Mouse (Mus musculus) heart, embryonic 14.5 days (tissue): Measurements from ENCODE around the gene Gpd2. TPM values are rescaled to one million over a fixed set of nuclear protein-coding genes. Genes with fewer than 3 reads are reported as not detected.

ENCODE experiments used
- ATAC-seq: fragments of 200-750 bp; cut with Nextera tagmentation; 2 replicates; pipeline ENCODE4 v1.8.0; 2017; ENCODE audit warnings: low read depth, moderate TSS enrichment; ENCODE audit not compliant: insufficient number of reproducible peaks, insufficient read depth, low FRiP score
- H3K27ac ChIP-seq, 2 experiments: fragments of 200-500 bp in 1 of 2; fragments of 300-500 bp in 1 of 2; sonication (generic) in 1 of 2; replicated peaks in 1 of 2; 2 replicates each; pipeline ENCODE4 v1.5.1; 2012 to 2014; ENCODE audit warnings: low read depth in 2 of 2, low read length in 2 of 2, control low read depth in 1 of 2, mild to moderate bottlenecking in 1 of 2, mixed read lengths in 1 of 2; ENCODE audit not compliant: control insufficient read depth in 1 of 2, insufficient read depth in 1 of 2
- H3K27me3 ChIP-seq: fragments of 300-500 bp; sonication (generic); 2 replicates; pipeline ENCODE4 v1.6.1; 2014; ENCODE audit warnings: mild to moderate bottlenecking, low read length, control low read depth; ENCODE audit not compliant: control insufficient read depth, insufficient read depth
- H3K36me3 ChIP-seq: fragments of 300-500 bp; sonication (generic); 2 replicates; pipeline ENCODE4 v1.6.1; 2014; ENCODE audit warnings: mild to moderate bottlenecking, control low read depth, low read length, mixed read lengths; ENCODE audit not compliant: control insufficient read depth, insufficient read depth
- H3K4me1 ChIP-seq, 2 experiments: fragments of 200-500 bp in 1 of 2; fragments of 300-500 bp in 1 of 2; sonication (generic) in 1 of 2; 2 replicates each; pipeline ENCODE4 v1.6.1; 2012 to 2014; ENCODE audit warnings: low read length in 2 of 2, control low read depth in 1 of 2, mixed read lengths in 1 of 2; ENCODE audit not compliant: control insufficient read depth in 2 of 2, insufficient read depth in 2 of 2
- H3K4me2 ChIP-seq: fragments of 300-500 bp; sonication (generic); 2 replicates; pipeline ENCODE4 v1.6.1; 2014; ENCODE audit warnings: mild to moderate bottlenecking, low read length
- H3K4me3 ChIP-seq, 2 experiments: fragments of 200-500 bp in 1 of 2; fragments of 300-500 bp in 1 of 2; sonication (generic) in 1 of 2; 2 replicates each; pipeline ENCODE4 v1.5.1; 2012 to 2014; ENCODE audit warnings: low read length in 2 of 2, mild to moderate bottlenecking in 2 of 2, control low read depth in 1 of 2, low read depth in 1 of 2, moderate library complexity in 1 of 2; ENCODE audit not compliant: control insufficient read depth in 1 of 2, insufficient read depth in 1 of 2
- H3K9ac ChIP-seq: fragments of 300-500 bp; sonication (generic); 2 replicates; pipeline ENCODE4 v1.6.1; 2014; ENCODE audit warnings: mild to moderate bottlenecking, low read length
- H3K9me3 ChIP-seq: fragments of 300-500 bp; sonication (generic); 2 replicates; pipeline ENCODE4 v1.6.1; 2016; ENCODE audit warnings: low read length, control low read depth; ENCODE audit not compliant: control insufficient read depth
- WGBS: fragments of 180-500 bp; shearing (Covaris S2); extraction: QIAGEN DNeasy Blood & Tissue Kit; methylation state at CpG from one replicate; pipeline ENCODE4 v1.1.7; 2014; 5-methylcytosine and 5-hydroxymethylcytosine counted together
- polyA plus RNA-seq: library from polyadenylated mRNA; unstranded; fragments of >200 nt; fragmentation: Nextera tagmentation; extraction: Ambion mirVana; gene quantifications from 2 replicates; pipeline ENCODE4 v1.2.1, GENCODE M21; 2014

The Gpd2 gene
- polyA plus RNA-seq, 1 experiment from 2014 or later: 13.3 TPM

DNA sequence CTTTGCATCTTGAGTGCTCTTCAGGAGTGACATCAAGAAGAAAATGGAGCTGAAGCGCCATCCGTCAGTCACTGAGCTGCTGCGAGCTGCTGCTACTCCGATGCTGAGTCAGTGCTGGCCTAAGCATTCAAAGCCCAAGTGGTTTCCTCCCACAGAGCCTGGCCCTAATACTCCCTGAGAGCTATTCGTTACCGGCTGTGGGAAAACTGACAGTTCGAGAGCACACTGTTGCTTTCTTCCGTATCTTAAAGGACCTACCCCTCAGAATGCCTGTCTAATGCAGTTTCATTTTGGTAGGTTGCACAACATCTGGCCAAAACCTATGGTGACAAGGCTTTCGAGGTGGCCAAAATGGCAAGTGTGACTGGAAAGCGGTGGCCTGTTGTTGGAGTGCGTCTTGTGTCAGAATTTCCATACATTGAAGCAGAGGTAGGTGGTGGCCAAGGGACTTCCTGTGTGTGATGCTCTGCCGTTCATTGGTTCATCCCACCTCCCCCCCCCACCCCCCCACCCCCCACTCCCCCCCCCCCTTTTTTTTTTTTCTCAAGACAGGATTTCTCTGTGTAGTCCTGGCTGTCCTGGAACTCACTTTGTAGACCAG lies 118.9 kb downstream of the Gpd2 start:
- 74% methylated on average over 12 of the region's 12 CpGs for WGBS
- H3K4me2 ChIP-seq: no peak overlapping the region
- no peak for ATAC-seq
- H3K9me3 ChIP-seq: no peaks in the 10 kb centered on the region
- 0 out of 2 replicates have a peak, but pooled peaks cover 5% of the 10 kb centered on the region for H3K36me3 ChIP-seq
- H3K4me3 ChIP-seq: no peak overlapping the region
- no peak overlapping the region for H3K9ac ChIP-seq
- H3K4me1 ChIP-seq: no peaks in the 10 kb centered on the region
- no peak overlapping the region for H3K27ac ChIP-seq
- no peaks in the 10 kb centered on the region for H3K27me3 ChIP-seq

DNA sequence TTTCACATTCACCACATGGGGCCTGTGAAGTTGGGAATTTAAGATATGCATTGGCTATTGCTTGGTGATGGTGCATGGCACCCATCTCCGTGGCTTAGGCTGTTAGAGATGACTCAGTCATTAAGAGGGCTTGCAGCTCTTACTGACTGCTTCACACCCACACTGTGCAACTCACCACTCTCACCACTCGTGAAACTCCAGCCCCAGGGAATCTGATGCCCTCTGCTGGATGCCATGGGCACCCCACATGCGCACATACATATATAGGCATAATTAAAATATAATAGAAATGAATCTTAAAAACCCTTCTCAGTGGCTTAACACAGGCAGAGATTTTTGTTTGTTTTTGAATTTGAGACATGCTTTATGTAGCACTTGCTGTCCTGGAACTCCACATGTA lies 125.1 kb downstream of the Gpd2 start:
- no peak for ATAC-seq

DNA sequence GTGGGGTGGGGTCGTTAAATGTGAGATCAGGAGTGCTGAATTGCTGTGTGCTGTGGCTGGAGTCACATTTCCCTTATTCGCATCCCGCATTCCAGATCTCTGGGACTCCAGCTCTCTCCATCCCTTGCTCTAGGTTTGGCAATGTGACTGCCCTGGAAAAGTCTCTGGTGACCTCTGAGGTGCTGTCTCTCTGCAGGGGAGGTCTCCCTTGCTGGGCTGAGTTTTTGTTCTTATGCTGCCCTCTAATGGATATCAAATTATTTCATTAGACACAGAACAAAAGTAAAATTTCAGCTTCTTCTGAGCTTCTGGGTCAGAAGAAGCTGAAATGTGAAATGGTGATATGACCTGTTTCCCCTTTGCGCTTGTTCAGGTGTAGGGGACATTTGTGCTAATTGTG lies 137.2 kb downstream of the Gpd2 start:
- H3K27me3 ChIP-seq: no peaks in the 10 kb centered on the region
- H3K9me3 ChIP-seq: no peaks in the 10 kb centered on the region
- H3K9ac ChIP-seq: no peak overlapping the region
- 33% methylated on average over 4 of the region's 4 CpGs for WGBS
- no peak overlapping the region for H3K4me3 ChIP-seq
- no peaks in the 10 kb centered on the region for H3K4me1 ChIP-seq
- no peaks in the 10 kb centered on the region for H3K36me3 ChIP-seq
- H3K27ac ChIP-seq: no peak overlapping the region
- ATAC-seq: no peak
- H3K4me2 ChIP-seq: no peak overlapping the region

More for the DNA sequence above, 125.1 kb downstream of the Gpd2 start:
- H3K36me3 ChIP-seq: no peaks in the 10 kb centered on the region
- H3K27ac ChIP-seq: no peak overlapping the region
- H3K27me3 ChIP-seq: no peaks in the 10 kb centered on the region
- no peak overlapping the region for H3K4me3 ChIP-seq
- H3K4me2 ChIP-seq: no peak overlapping the region
- H3K4me1 ChIP-seq: no peaks in the 10 kb centered on the region
- no peaks in the 10 kb centered on the region for H3K9me3 ChIP-seq
- no peak overlapping the region for H3K9ac ChIP-seq
- 80% methylated on average over 3 of the region's 3 CpGs for WGBS

DNA sequence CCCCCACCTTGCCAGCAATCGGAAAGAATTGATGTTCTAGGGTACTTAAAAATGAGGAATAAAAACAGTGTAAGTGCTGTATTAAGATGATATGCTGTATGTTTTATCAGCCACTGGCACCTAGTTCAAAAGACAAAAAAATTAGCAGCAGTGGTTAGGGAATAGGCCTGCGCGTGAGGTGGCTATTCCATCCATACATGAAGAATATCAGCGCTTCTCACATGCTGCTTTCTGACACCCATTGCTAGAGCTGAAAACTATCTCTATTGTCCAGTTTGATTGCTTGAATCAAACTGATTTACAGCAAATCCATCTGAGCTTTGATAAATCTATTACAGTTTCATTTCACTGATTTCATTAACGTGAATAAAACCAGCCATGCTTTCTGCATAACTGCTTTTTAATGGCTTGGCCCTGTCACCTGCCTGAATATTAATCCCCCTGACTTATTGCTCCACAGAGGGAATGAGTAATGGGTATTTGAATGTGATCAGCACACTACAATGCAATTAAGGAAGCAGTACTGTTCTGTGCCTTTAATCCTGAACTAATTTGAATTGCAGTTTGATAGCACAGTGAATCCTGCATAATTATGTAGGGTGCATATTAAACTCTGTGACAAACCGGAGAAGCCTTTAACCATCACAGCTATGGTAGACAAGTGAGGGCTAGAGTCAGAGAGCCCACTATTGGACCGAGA lies 137.9 kb downstream of the Gpd2 start:
- H3K9me3 ChIP-seq: no peaks in the 10 kb centered on the region
- ATAC-seq: no peak

DNA sequence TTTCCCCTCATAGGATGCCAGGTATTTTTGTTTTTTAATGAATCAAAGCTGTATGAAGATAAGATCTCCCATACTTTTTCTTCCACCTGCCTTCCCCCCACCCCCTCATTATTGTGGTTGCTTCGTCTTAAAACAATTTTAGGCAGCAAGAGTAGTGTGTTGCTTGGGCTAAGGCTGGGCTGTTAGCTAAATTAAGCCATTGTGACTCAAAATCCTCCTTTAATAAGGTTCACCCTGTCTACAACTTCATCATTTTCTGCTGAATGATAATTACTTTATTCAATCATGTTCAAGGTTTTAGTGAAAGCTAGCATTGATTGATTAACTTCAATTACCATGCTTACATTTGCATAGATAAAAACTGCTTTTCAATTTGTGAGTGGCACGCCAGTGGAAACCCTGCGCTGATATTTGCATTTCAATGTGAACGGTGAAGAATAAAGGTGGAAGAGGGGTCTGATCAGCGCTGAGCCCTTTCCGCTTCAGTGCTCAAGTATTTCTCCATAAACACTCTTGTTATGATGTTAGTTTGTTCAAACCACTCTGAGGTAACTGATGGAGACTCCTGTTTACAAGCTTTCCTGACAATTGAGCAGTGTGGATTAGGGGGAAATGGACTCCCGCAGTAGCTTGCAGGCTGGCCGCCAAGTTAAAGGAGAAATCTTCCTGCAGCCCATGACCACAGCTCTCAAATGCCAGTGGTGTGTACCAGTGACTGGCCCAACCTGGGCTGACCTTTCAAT lies 140.9 kb downstream of the Gpd2 start:
- Histone ChIP-seq H3K27me3 (no peaks in the 10 kb centered on the region), H3K4me3 (no peak overlapping the region), H3K4me1 (no peaks in the 10 kb centered on the region), H3K36me3 (no peaks in the 10 kb centered on the region), H3K9ac (no peak overlapping the region), H3K4me2 (no peak overlapping the region), H3K9me3 (no peaks in the 10 kb centered on the region), H3K27ac (no peak overlapping the region)
- ATAC-seq: no peak
- 37% methylated on average over 8 of the region's 8 CpGs for WGBS

More for the DNA sequence above, 137.9 kb downstream of the Gpd2 start:
- Histone ChIP-seq H3K27ac (no peak overlapping the region), H3K4me3 (no peak overlapping the region), H3K36me3 (no peaks in the 10 kb centered on the region), H3K4me2 (no peak overlapping the region), H3K4me1 (no peaks in the 10 kb centered on the region), H3K9ac (no peak overlapping the region), H3K27me3 (no peaks in the 10 kb centered on the region)
- 84% methylated on average over 7 of the region's 7 CpGs for WGBS

DNA sequence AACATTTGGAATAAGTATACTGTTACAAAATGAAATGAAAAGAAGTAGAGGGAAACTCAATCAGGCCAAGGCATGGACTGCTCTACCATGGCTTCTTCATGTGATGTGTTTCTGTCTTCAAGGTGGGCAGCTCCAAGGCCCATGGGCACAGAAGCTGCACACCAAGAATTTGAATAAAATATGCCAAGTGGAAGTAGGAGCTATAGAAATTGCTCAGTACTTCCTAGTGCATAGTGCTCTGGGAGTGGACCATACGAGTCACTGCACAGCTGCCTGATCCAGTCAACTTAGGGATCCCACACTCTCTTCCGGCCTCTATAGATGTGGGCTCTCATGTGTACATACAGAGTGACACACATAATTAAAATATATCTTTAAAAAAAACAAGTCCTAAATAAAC lies 147.2 kb downstream of the Gpd2 start:
- H3K36me3 ChIP-seq: no peaks in the 10 kb centered on the region
- no peak overlapping the region for H3K4me3 ChIP-seq
- no peak for ATAC-seq
- no peaks in the 10 kb centered on the region for H3K27me3 ChIP-seq
- no peaks in the 10 kb centered on the region for H3K4me1 ChIP-seq
- WGBS: 81% methylated on average over 2 of the region's 2 CpGs
- H3K27ac ChIP-seq: no peak overlapping the region
- H3K9me3 ChIP-seq: no peaks in the 10 kb centered on the region
- no peak overlapping the region for H3K4me2 ChIP-seq
- no peak overlapping the region for H3K9ac ChIP-seq

DNA sequence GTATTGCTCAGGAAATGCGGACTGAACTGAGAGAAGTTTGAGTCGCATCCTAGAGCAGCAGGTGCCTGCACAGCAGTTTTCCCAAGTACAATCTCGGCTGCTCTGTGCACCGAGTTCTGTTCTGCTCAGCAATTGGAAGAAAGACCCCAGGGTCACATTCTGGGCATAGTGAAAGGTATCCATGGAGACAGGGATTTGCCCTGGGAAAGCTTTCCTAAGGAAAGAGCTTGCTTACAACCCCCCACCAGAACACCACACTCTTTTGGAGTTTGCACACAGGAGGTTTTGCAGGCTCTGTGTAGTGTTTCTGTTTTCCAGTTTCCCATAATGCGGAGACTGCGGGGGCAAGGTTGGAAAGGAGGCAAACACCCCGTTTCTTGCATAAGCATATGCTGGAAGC lies 150.4 kb downstream of the Gpd2 start:
- Histone ChIP-seq H3K4me3 (no peak overlapping the region), H3K9me3 (peaks cover 5% of the 10 kb centered on the region; the same call in 1 of the 2 replicates), H3K9ac (no peak overlapping the region), H3K27ac (no peak overlapping the region), H3K27me3 (no peaks in the 10 kb centered on the region), H3K4me2 (no peak overlapping the region), H3K36me3 (no peaks in the 10 kb centered on the region), H3K4me1 (no peaks in the 10 kb centered on the region)
- 66% methylated on average over 7 of the region's 7 CpGs for WGBS
- no peak for ATAC-seq
